Comparison of ENCODE assay signal across 37 mouse cellular contexts in the genomic region with DNA sequence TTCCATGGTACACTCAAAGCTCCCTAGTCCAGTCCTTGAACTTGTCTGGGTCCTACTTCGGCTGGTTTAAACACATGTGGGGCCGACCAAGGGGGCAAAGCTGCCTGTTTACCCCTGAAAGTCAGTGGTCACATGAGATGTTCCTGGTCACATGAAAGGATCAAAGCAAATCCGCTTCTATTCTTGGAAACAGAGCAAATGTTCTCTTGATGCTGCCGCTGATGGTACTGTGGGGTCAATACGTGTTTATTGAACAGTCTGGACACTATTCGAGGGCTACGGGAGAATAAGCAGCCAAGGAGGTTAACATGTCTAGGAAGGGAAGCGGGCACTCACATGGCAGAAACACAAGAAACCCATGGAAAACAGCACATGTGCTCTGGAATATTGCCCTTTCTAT. TPM values are rescaled to one million over a fixed set of nuclear protein-coding genes. Genes with fewer than 3 reads are reported as not detected.
"Had no signal": no experiment of that assay in that cellular context is flagged by ENCODE, and none has a peak within 500 bp of the region (broad histone marks: within the 10 kb centered on the region; RNA-seq: fewer than 3 reads in every experiment).

No protein-coding gene starts in this region.

- H3K9me3 ChIP-seq: heart, embryonic 10.5 days; heart, embryonic 12.5 days; hindbrain, embryonic 10.5 days; hindbrain, embryonic 12.5 days; intestine, embryonic 15.5 days; limb, embryonic 10.5 days; limb, embryonic 12.5 days had no signal

- H3K4me3 ChIP-seq: heart, embryonic 10.5 days; heart, embryonic 12.5 days; hindbrain, embryonic 10.5 days; hindbrain, embryonic 12.5 days; intestine, embryonic 15.5 days; layer of hippocampus, adult 2 months; left cerebral cortex, adult 2 months; limb, embryonic 10.5 days; limb, embryonic 12.5 days had no signal

- ATAC-seq: hindbrain, embryonic 16.5 days; inflammation-experienced regulatory T-cells, adult 6 months; intestine, embryonic 15.5 days; intestine, postnatal 0 days had no signal

- H3K27me3 ChIP-seq: intestine, embryonic 15.5 days had no signal

- H3K9ac ChIP-seq: heart, embryonic 12.5 days; hindbrain, embryonic 12.5 days; hindbrain, embryonic 14.5 days; intestine, embryonic 15.5 days; limb, embryonic 12.5 days; liver, embryonic 14.5 days had no signal

- DNase-seq: gastrocnemius, postnatal 10 days; gastrocnemius, postnatal 25 days; heart, postnatal 10 days; heart, postnatal 4 days; kidney, adult 18-20 months; kidney, adult 8-10 months; kidney, postnatal 10 days; kidney, postnatal 25 days; kidney, postnatal 4 days had no signal

- H3K36me3 ChIP-seq: heart, embryonic 10.5 days; heart, embryonic 12.5 days; hindbrain, embryonic 10.5 days; hindbrain, embryonic 12.5 days; intestine, embryonic 15.5 days; limb, embryonic 10.5 days; limb, embryonic 12.5 days had no signal

- H3K27ac ChIP-seq: heart, embryonic 10.5 days; hindbrain, embryonic 10.5 days; hindbrain, embryonic 12.5 days; hindbrain, embryonic 14.5 days; intestine, embryonic 15.5 days; layer of hippocampus, adult 2 months; left cerebral cortex, adult 2 months; limb, embryonic 10.5 days; limb, embryonic 12.5 days; liver, embryonic 14.5 days had no signal

- H3K4me2 ChIP-seq: heart, embryonic 12.5 days; hindbrain, embryonic 12.5 days; hindbrain, embryonic 14.5 days; intestine, embryonic 15.5 days; limb, embryonic 12.5 days; liver, embryonic 11.5 days had no signal

RNA-seq across cellular contexts. Expression of a gene that starts 2.8 kb away (rescaled TPM):
- total RNA-seq: granulocyte monocyte progenitor cell, adult 5-6 weeks had no signal

RNA-seq across cellular contexts. Expression of a gene that starts 5.7 kb away (rescaled TPM):
- total RNA-seq: gastrocnemius, postnatal 10 days; gastrocnemius, postnatal 25 days; gastrocnemius, postnatal 4 days; granulocyte monocyte progenitor cell, adult 5-6 weeks; heart, adult 8-10 months; heart, postnatal 10 days; heart, postnatal 25 days; heart, postnatal 4 days; layer of hippocampus, adult 2 months; layer of hippocampus, postnatal 10 days; layer of hippocampus, postnatal 25 days; left cerebral cortex, adult 2 months; left cerebral cortex, postnatal 14 days; left cerebral cortex, postnatal 36 days had no signal
- polyA plus RNA-seq: heart, embryonic 10.5 days; heart, embryonic 12.5 days; heart, embryonic 14.5 days; heart, embryonic 16.5 days; hindbrain, embryonic 10.5 days; hindbrain, embryonic 12.5 days; hindbrain, embryonic 14.5 days; hindbrain, embryonic 16.5 days; intestine, embryonic 15.5 days; intestine, postnatal 0 days; kidney, embryonic 14.5 days; kidney, embryonic 16.5 days; limb, embryonic 10.5 days; limb, embryonic 12.5 days; limb, embryonic 14.5 days; liver, embryonic 11.5 days; liver, embryonic 14.5 days had no signal

RNA-seq across cellular contexts. Expression of a gene that starts 23.1 kb away (rescaled TPM):
- total RNA-seq: gastrocnemius, postnatal 10 days; gastrocnemius, postnatal 25 days; gastrocnemius, postnatal 4 days; granulocyte monocyte progenitor cell, adult 5-6 weeks; heart, adult 8-10 months; heart, postnatal 10 days; heart, postnatal 25 days; heart, postnatal 4 days; layer of hippocampus, adult 2 months; layer of hippocampus, postnatal 10 days; layer of hippocampus, postnatal 25 days; left cerebral cortex, postnatal 14 days; left cerebral cortex, postnatal 36 days had no signal
- polyA plus RNA-seq: heart, embryonic 14.5 days; intestine, postnatal 0 days had no signal

RNA-seq across cellular contexts. Expression of a gene that starts 53.3 kb away (rescaled TPM):
- total RNA-seq: gastrocnemius, postnatal 10 days; gastrocnemius, postnatal 25 days; granulocyte monocyte progenitor cell, adult 5-6 weeks; heart, adult 8-10 months; heart, postnatal 10 days; heart, postnatal 4 days had no signal
- polyA plus RNA-seq: heart, embryonic 10.5 days; heart, embryonic 12.5 days; heart, embryonic 14.5 days; heart, embryonic 16.5 days; hindbrain, embryonic 10.5 days; intestine, embryonic 15.5 days; kidney, embryonic 14.5 days; kidney, embryonic 16.5 days; limb, embryonic 10.5 days; limb, embryonic 12.5 days had no signal
